ENCODE assay signal across 7 mouse cellular contexts in genomic region chr8:3358060-3358459, GRCm38 (mm10). TPM values are rescaled to one million over a fixed set of nuclear protein-coding genes. Genes with fewer than 3 reads are reported as not detected.
A peak's percentile ranks its signal among the peaks of the same experiment; 100 is the strongest.
DNase-seq lines count a peak whose midpoint lies in the region; ATAC-seq and TF ChIP-seq lines count a peak whose summit lies in the region.

No protein-coding gene starts in this region.

- no peak overlapping the region for H3K9ac ChIP-seq in forebrain, embryonic 12.5 days
- no peak overlapping the region for H3K9ac ChIP-seq in hindbrain, postnatal 0 days (replicated peaks; ENCODE audit: low read length)
- no peak overlapping the region for H3K9ac ChIP-seq in midbrain, embryonic 16.5 days (ENCODE audit: low read depth, low read length)

- H3K36me3 ChIP-seq in forebrain, embryonic 12.5 days (replicated peaks) = no peaks in the 10 kb centered on the region
- H3K36me3 ChIP-seq in hindbrain, postnatal 0 days (ENCODE audit: insufficient read depth, low read length) = no peaks in the 10 kb centered on the region
- no peaks in the 10 kb centered on the region for H3K36me3 ChIP-seq in midbrain, embryonic 16.5 days (ENCODE audit: control insufficient read depth, insufficient read depth, low read length)

- no peaks in the 10 kb centered on the region for H3K9me3 ChIP-seq in forebrain, embryonic 12.5 days
- H3K9me3 ChIP-seq in hindbrain, postnatal 0 days (ENCODE audit: low read length) = no peaks in the 10 kb centered on the region
- no peaks in the 10 kb centered on the region for H3K9me3 ChIP-seq in midbrain, embryonic 16.5 days (replicated peaks; ENCODE audit: control insufficient read depth, low read length, poor library complexity, severe bottlenecking)

- H3K27me3 ChIP-seq in forebrain, embryonic 12.5 days = no peaks in the 10 kb centered on the region
- H3K27me3 ChIP-seq in hindbrain, postnatal 0 days (ENCODE audit: insufficient read depth, low read length) = no peaks in the 10 kb centered on the region
- H3K27me3 ChIP-seq in midbrain, embryonic 16.5 days (ENCODE audit: control insufficient read depth, insufficient read depth, low read depth, low read length) = no peaks in the 10 kb centered on the region

- no peaks in the 10 kb centered on the region for H3K4me1 ChIP-seq in forebrain, embryonic 12.5 days
- H3K4me1 ChIP-seq in hindbrain, postnatal 0 days (ENCODE audit: insufficient read depth, low read length) = no peaks in the 10 kb centered on the region
- H3K4me1 ChIP-seq in midbrain, embryonic 16.5 days (ENCODE audit: control insufficient read depth, insufficient read depth, low read length) = no peaks in the 10 kb centered on the region

- intact Hi-C loops in left cerebral cortex, postnatal 14 days (cut with DNase I) = loop anchor here (10.0 kb wide), 1 partner anchor 97 kb away; no protein-coding TSS in a partner anchor

- no peak overlapping the region for H3K4me2 ChIP-seq in forebrain, embryonic 12.5 days
- no peak overlapping the region for H3K4me2 ChIP-seq in hindbrain, postnatal 0 days (ENCODE audit: low read depth, low read length)
- no peak overlapping the region for H3K4me2 ChIP-seq in midbrain, embryonic 16.5 days (ENCODE audit: low read length)

- H3K27ac ChIP-seq in forebrain, embryonic 12.5 days = no peak overlapping the region
- H3K27ac ChIP-seq in hindbrain, postnatal 0 days = no peak overlapping the region
- H3K27ac ChIP-seq in midbrain, embryonic 16.5 days (ENCODE audit: low read length) = no peak overlapping the region

- peak; percentile 83 for TF ChIP-seq CTCF in hindbrain, postnatal 0 days (IDR thresholded peaks at IDR 0.05; ENCODE audit: low read depth)

- 3% methylated on average over 4 of the region's 4 CpGs for WGBS in forebrain, embryonic 12.5 days
- WGBS in hindbrain, postnatal 0 days = 6% methylated on average over 4 of the region's 4 CpGs
- WGBS in midbrain, embryonic 16.5 days = 9% methylated on average over 4 of the region's 4 CpGs

- ATAC-seq in forebrain, embryonic 12.5 days (ENCODE audit: low FRiP score) = peak; percentile 65; the same call in 1 of the 2 replicates
- peak; percentile 48; the same call in 1 of the 2 replicates for ATAC-seq in hindbrain, postnatal 0 days
- peak; percentile 65 for ATAC-seq in midbrain, embryonic 16.5 days

- peak; percentile 87 for DNase-seq in MN1 (ENCODE audit: low spot score)
- DNase-seq in brain, adult 2 months (ENCODE audit: low read depth, low spot score) = peak; percentile 85
- peak; percentile 77 for DNase-seq in hindbrain, postnatal 0 days (ENCODE audit: low spot score)
- DNase-seq in left cerebral cortex, postnatal 14 days (ENCODE audit: low spot score in 2 of 2) = peak; percentile 75 to 84
- DNase-seq in spleen, postnatal 4 days (ENCODE audit: low spot score in 2 of 2) = peak; percentile 74 to 94

- no peak overlapping the region for H3K4me3 ChIP-seq in forebrain, embryonic 12.5 days (replicated peaks)
- H3K4me3 ChIP-seq in hindbrain, postnatal 0 days (ENCODE audit: low read length) = no peak overlapping the region
- no peak overlapping the region for H3K4me3 ChIP-seq in midbrain, embryonic 16.5 days (ENCODE audit: low read depth, low read length)

RNA-seq across cellular contexts. Expression of gene A430078G23Rik, which starts 4.8 kb away (rescaled TPM):
- polyA plus RNA-seq in forebrain, embryonic 12.5 days (2016; fragmentation: Nextera tagmentation; extraction: Ambion mirVana) = 0.06 TPM in 1 of 2 replicates, not detected in the other
- total RNA-seq in hindbrain, postnatal 0 days (2014; rRNA removed) = not detected in 2 replicates
- polyA plus RNA-seq in hindbrain, postnatal 0 days (2015; fragmentation: Nextera tagmentation; extraction: Ambion mirVana) = 0.09 TPM in 1 of 2 replicates, not detected in the other
- total RNA-seq in left cerebral cortex, postnatal 14 days (2021) = not detected
- not detected in 2 replicates for polyA plus RNA-seq in midbrain, embryonic 16.5 days (2015; fragmentation: Nextera tagmentation; extraction: Ambion mirVana)

RNA-seq across cellular contexts. Expression of gene Arhgef18, which starts 34.7 kb away (rescaled TPM):
- polyA plus RNA-seq in forebrain, embryonic 12.5 days (2016; fragmentation: Nextera tagmentation; extraction: Ambion mirVana) = 13.4 and 14.2 TPM in 2 replicates
- 45.6 and 50.0 TPM in 2 replicates for total RNA-seq in hindbrain, postnatal 0 days (2014; rRNA removed)
- polyA plus RNA-seq in hindbrain, postnatal 0 days (2015; fragmentation: Nextera tagmentation; extraction: Ambion mirVana) = 5.4 and 5.5 TPM in 2 replicates
- 10 to 100 TPM; 38.1 to 40.7 TPM for total RNA-seq in left cerebral cortex, postnatal 14 days (2021)
- 12.0 and 12.1 TPM in 2 replicates for polyA plus RNA-seq in midbrain, embryonic 16.5 days (2015; fragmentation: Nextera tagmentation; extraction: Ambion mirVana)
